Mouse (Mus musculus) liver, embryonic 14.5 days (tissue): Measurements from ENCODE around the gene Rpn1. TPM values are rescaled to one million over a fixed set of nuclear protein-coding genes. Genes with fewer than 3 reads are reported as not detected.

Source experiments
- ATAC-seq: fragments of 200-750 bp; cut with Nextera tagmentation; 2 replicates; pipeline ENCODE4 v1.8.0; 2017; ENCODE audit warnings: moderate number of reproducible peaks, mild to moderate bottlenecking, moderate library complexity; ENCODE audit not compliant: insufficient read depth
- DNase-seq, 3 experiments: peaks; one replicate each; pipeline ENCODE4 v3.0.0-alpha.2; 2012 to 2013; ENCODE audit warnings: low read depth in 3 of 3, low spot score in 3 of 3
- H3K27ac ChIP-seq: fragments of 300-500 bp; sonication (generic); 2 replicates; pipeline ENCODE4 v1.5.1; 2014; ENCODE audit warnings: moderate library complexity, mild to moderate bottlenecking, control low read depth, inconsistent platforms
- H3K27me3 ChIP-seq: fragments of 300-500 bp; sonication (generic); 2 replicates; pipeline ENCODE4 v1.6.1; 2014; ENCODE audit warnings: mild to moderate bottlenecking, low read length, moderate library complexity; ENCODE audit not compliant: control insufficient read depth, insufficient read depth
- H3K36me3 ChIP-seq: fragments of 300-500 bp; sonication (generic); replicated peaks from 2 replicates; pipeline ENCODE4 v1.6.1; 2014; ENCODE audit warnings: low read depth; ENCODE audit not compliant: control insufficient read depth, insufficient read depth
- H3K4me1 ChIP-seq, 2 experiments: fragments of 200-500 bp in 1 of 2; fragments of 300-500 bp in 1 of 2; sonication (generic) in 1 of 2; replicated peaks; 2 replicates each; pipeline ENCODE4 v1.6.1; 2012 to 2014; ENCODE audit warnings: antibody characterized with exemption in 1 of 2, inconsistent platforms in 1 of 2, low read length in 1 of 2; ENCODE audit not compliant: control insufficient read depth in 2 of 2, insufficient read depth in 2 of 2
- H3K4me2 ChIP-seq: fragments of 300-500 bp; sonication (generic); 2 replicates; pipeline ENCODE4 v1.6.1; 2014; ENCODE audit warnings: low read depth, mild to moderate bottlenecking, control low read depth, moderate library complexity
- H3K4me3 ChIP-seq, 2 experiments: fragments of 200-500 bp in 1 of 2; fragments of 300-500 bp in 1 of 2; sonication (generic) in 1 of 2; 2 replicates each; pipeline ENCODE4 v1.5.1; 2012 to 2014; ENCODE audit warnings: low read depth in 2 of 2, low read length in 2 of 2, mild to moderate bottlenecking in 2 of 2, control low read depth in 1 of 2, inconsistent platforms in 1 of 2, moderate library complexity in 1 of 2; ENCODE audit not compliant: insufficient read depth in 1 of 2
- H3K9ac ChIP-seq: fragments of 300-500 bp; sonication (generic); replicated peaks from 2 replicates; pipeline ENCODE4 v1.6.1; 2014; ENCODE audit warnings: mild to moderate bottlenecking, control low read depth, moderate library complexity
- H3K9me3 ChIP-seq: fragments of 300-500 bp; sonication (generic); 2 replicates; pipeline ENCODE4 v1.6.1; 2016; ENCODE audit warnings: low read length, mixed read lengths; ENCODE audit not compliant: control insufficient read depth
- CTCF ChIP-seq: IDR thresholded peaks from 2 replicates; pipeline ENCODE4 v1.5.1; 2016; ENCODE audit warnings: antibody characterized with exemption, low read depth, control low read depth
- EP300 ChIP-seq: IDR thresholded peaks from 2 replicates; pipeline ENCODE4 v1.6.1; 2016; ENCODE audit warnings: antibody characterized with exemption, low read depth
- WGBS: fragments of 180-500 bp; shearing (Covaris S2); extraction: QIAGEN DNeasy Blood & Tissue Kit; methylation state at CpG from one replicate; pipeline ENCODE4 v1.1.7; 2014; ENCODE audit not compliant: insufficient replicate concordance; 5-methylcytosine and 5-hydroxymethylcytosine counted together
- polyA plus RNA-seq, 2 experiments: library from polyadenylated mRNA; depleted of rRNA in 1 of 2; stranded (reverse) in 1 of 2; unstranded in 1 of 2; fragments of >200 nt; fragmentation: Nextera tagmentation in 1 of 2; extraction: Ambion mirVana in 1 of 2; gene quantifications; 2 replicates each; pipeline versions ENCODE4 v1.2.1 to v1.2.3; 2012 to 2014

Rpn1 gene
- polyA plus RNA-seq, 2 experiments, result 81.7 to 172 TPM

DNA sequence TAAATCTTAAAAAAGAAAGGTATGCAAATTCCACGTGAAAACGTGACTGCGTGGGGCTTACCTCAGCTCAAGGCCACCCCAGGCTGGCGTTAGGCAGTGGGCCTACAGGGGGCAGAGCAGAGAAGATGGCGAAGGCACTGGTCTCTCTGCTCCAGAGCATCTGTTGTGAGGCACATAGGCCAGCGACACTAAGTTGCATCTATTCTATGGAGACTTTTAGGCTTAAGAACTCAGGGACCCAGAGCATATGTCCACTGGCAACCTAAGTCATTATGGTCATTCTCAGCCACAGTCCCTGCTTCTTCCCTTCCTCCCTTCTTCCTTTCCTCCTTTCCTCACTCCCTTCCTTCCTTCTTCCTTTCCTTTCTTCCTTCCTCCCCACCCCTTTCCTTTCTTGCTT, 48.8 kb downstream of the Rpn1 start:
- 61% methylated on average over 6 of the region's 6 CpGs for WGBS
- H3K4me3 ChIP-seq, result no peak overlapping the region
- no peak for DNase-seq
- ATAC-seq, result no peak
- no peak overlapping the region for H3K27ac ChIP-seq
- no peak overlapping the region for H3K9ac ChIP-seq
- H3K36me3 ChIP-seq, result no peaks in the 10 kb centered on the region
- peaks cover 4% of the 10 kb centered on the region for H3K27me3 ChIP-seq
- H3K4me2 ChIP-seq, result no peak overlapping the region
- no peaks in the 10 kb centered on the region for H3K4me1 ChIP-seq
- no peaks in the 10 kb centered on the region for H3K9me3 ChIP-seq
- TF ChIP-seq CTCF (peak; percentile 38), EP300 (no peak)

DNA sequence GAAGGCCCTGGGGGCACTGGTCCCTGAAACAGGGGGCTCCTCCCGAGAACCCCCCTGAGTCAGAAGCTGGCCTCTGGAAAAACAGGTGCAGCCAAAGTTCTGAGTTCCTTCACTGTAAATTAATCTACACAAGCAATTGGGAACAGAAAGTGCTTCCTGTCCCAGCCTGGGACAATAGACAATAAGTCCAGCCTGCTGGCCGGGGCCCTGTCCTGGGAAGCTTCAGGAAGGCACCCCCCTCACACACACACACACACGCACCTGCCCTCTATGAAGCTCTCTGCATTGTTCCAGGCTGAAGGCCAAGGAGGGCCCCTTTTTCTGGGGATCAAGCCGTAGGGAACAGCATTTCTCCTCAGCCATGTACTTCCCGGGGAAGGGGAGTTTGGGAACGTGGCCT, 49.6 kb downstream of the Rpn1 start:
- peaks cover 4% of the 10 kb centered on the region for H3K27me3 ChIP-seq
- no peak overlapping the region for H3K4me2 ChIP-seq
- H3K4me1 ChIP-seq, result no peaks in the 10 kb centered on the region
- H3K36me3 ChIP-seq, result no peaks in the 10 kb centered on the region
- 62% methylated on average over 6 of the region's 6 CpGs for WGBS
- no peak overlapping the region for H3K27ac ChIP-seq
- no peak for DNase-seq
- TF ChIP-seq CTCF (no peak), EP300 (no peak)
- no peak overlapping the region for H3K4me3 ChIP-seq
- H3K9ac ChIP-seq, result no peak overlapping the region
- ATAC-seq, result no peak
- H3K9me3 ChIP-seq, result no peaks in the 10 kb centered on the region

DNA sequence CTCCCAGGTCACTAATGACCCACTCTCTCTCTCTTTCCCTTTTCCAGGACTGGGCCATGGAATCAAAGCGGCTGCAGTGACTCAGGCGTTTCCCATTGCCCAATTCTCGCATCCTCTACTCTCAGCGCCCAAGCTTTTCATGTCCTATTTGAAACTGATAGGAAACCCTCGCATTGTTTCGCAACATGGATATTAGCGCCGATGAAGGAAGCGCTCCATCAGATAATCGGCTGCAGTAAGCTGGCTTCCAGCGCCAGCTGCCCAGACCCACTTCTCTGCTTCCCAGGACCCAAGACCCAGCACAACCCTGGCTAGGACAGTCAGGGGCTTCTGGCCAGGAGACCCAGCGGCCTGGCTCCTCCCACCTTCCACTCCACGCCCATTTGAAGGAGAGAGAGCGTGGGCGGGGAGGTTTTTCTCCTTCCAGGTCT, 51.9 kb downstream of the Rpn1 start:
- H3K4me1 ChIP-seq, result no peaks in the 10 kb centered on the region
- no peak for DNase-seq
- 4% methylated on average over 15 of the region's 15 CpGs for WGBS
- no peak overlapping the region; a peak in 1 of 4 replicates for H3K4me3 ChIP-seq
- no peak for ATAC-seq
- H3K4me2 ChIP-seq, result peak overlapping the region; percentile 46
- H3K36me3 ChIP-seq, result no peaks in the 10 kb centered on the region
- TF ChIP-seq CTCF (no peak), EP300 (no peak)
- peaks cover 4% of the 10 kb centered on the region for H3K27me3 ChIP-seq
- H3K27ac ChIP-seq, result no peak overlapping the region
- H3K9ac ChIP-seq, result no peak overlapping the region
- H3K9me3 ChIP-seq, result no peaks in the 10 kb centered on the region

DNA sequence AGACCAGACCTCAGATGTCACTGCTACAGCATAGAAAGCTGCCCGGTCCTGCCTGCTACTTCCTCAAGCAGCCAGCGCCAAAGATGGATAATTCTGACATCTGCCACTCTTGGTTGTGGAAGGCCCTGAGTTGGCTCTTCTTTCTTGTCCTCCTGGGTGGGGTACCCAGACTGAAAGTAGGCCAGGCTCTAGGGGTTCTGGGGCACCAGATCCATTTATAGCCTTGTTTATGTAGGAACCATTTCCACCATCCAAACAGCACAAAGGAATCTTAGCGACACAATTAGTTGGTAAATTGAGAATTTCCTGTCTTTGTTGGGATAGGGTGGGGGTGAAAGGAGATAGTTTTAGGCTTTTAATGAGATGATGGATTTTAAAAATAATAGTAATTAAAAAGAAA, 54.2 kb downstream of the Rpn1 start:
- H3K9me3 ChIP-seq, result no peaks in the 10 kb centered on the region
- H3K4me2 ChIP-seq, result no peak overlapping the region
- no peak for TF ChIP-seq CTCF
- no peak for TF ChIP-seq EP300
- ATAC-seq (no peak), DNase-seq (no peak)
- peaks cover 4% of the 10 kb centered on the region; the same call in 1 of the 2 replicates for H3K27me3 ChIP-seq
- H3K4me1 ChIP-seq, result no peaks in the 10 kb centered on the region
- H3K9ac ChIP-seq, result no peak overlapping the region
- 40% methylated on average over 3 of the region's 3 CpGs for whole genome bisulfite sequencing
- no peak overlapping the region for H3K27ac ChIP-seq
- no peak overlapping the region for H3K4me3 ChIP-seq
- no peaks in the 10 kb centered on the region for H3K36me3 ChIP-seq

DNA sequence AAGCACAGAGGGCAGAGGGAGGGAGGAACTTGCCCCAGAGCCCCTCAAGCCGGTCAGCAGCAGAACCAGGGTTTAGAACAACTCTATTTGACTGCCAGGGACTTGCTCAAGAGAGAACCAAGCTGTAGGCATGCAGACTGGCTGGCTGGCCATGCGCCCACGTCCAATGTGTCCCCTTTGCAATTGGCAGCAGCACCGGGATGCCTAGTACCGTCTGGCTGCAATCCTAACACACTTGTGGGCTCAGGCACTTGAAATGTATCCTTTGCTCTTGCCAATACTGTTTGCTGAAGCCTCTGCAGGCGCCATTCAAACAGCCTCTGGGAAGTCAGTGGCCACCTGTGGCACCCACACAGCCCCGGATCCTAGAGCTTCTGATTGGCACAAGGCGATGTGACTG, 56.0 kb downstream of the Rpn1 start:
- H3K27ac ChIP-seq, result no peak overlapping the region
- H3K4me2 ChIP-seq, result no peak overlapping the region
- no peaks in the 10 kb centered on the region for H3K36me3 ChIP-seq
- H3K27me3 ChIP-seq, result peaks cover 4% of the 10 kb centered on the region; the same call in 1 of the 2 replicates
- 47% methylated on average over 8 of the region's 8 CpGs for WGBS
- H3K9me3 ChIP-seq, result no peaks in the 10 kb centered on the region
- DNase-seq, result no peak
- TF ChIP-seq EP300 (no peak), CTCF (no peak)
- H3K4me1 ChIP-seq, result no peaks in the 10 kb centered on the region
- no peak overlapping the region for H3K9ac ChIP-seq
- no peak for ATAC-seq
- no peak overlapping the region for H3K4me3 ChIP-seq

DNA sequence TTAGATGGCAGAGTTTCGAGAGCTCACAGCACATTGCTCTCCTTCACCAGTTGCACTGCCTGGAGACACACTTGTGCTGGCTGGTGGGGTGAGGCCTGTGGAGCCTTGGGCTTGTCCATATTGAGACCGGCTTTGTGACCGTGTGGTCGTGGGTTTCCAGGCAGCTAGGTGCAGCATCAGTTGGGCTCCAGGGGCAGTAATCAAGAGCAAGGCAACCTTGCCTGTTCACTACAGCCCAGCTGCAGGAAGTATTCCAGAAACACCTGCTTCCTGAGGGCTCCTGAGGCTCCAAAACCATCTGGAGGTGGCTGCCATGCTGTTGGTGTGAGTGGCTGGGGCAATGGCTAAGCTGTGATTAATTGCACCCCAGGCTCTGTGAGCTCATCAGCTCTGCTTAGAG, 61.5 kb downstream of the Rpn1 start:
- TF ChIP-seq CTCF, result no peak
- TF ChIP-seq EP300, result no peak
- Histone ChIP-seq H3K36me3 (no peaks in the 10 kb centered on the region), H3K4me3 (no peak overlapping the region), H3K4me2 (no peak overlapping the region), H3K9ac (no peak overlapping the region), H3K27me3 (no peaks in the 10 kb centered on the region), H3K4me1 (no peaks in the 10 kb centered on the region), H3K27ac (no peak overlapping the region), H3K9me3 (no peaks in the 10 kb centered on the region)
- ATAC-seq (no peak), DNase-seq (no peak)
- 47% methylated on average over 4 of the region's 4 CpGs for WGBS
